In the genomic region with DNA sequence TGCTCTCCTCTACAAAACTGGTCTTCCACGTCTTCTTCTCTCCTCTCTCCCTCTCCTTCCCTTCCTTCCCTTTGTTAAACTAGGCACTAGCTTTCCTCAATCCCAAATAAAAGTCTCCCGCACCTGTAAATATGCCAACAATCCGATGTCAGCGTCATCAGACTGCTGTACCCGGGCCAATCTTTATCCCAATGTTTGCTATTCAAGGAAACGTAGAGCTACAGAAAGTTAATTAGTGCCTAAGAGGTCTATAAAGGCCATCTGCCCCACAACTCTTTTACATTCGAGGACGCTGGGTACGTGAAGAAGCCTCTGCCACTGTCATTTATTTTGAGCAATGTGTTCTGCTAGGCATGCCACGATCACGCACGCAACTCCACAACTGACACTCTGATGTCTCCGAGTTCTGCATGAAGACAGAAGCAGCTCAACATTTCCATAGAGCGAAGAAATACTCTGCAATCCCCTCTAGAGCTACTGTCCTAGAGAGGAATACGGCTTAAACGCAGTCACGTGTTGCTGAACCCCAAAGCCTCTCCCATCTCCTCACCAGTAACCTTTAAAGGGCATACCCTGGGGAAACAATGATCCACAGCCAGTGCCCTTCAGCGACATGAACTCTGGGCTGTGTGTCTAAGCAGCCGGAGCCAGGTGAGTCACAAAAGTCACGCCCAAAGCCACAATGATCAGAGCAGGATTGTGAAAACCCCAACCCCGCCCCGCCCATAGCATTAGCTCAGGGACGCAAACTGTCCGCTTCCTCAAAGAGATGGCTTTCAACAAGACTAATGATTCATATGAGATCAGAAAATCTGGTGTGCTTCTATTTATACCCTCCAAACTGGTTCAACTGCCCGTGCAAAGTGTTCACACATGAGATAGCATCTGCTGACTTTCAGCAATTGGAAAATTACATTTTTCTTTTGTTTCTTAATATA, we compare ENCODE assay signal across 10 mouse cellular contexts.
DNase-seq lines count a peak whose midpoint lies in the region; ATAC-seq lines count a peak whose summit lies in the region.
"Had no signal": no experiment of that assay in that cellular context is flagged by ENCODE, and none has a peak within 500 bp of the region (broad histone marks: within the 10 kb centered on the region; RNA-seq: fewer than 3 reads in every experiment).

No protein-coding gene starts in this region.

- H3K27me3 ChIP-seq in intestine, embryonic 14.5 days (replicated peaks; ENCODE audit: control insufficient read depth, insufficient read depth, low read length), result no peaks in the 10 kb centered on the region
- H3K27me3 ChIP-seq: embryonic facial prominence, embryonic 13.5 days; midbrain, embryonic 12.5 days had no signal

- no peaks in the 10 kb centered on the region for H3K9me3 ChIP-seq in intestine, embryonic 14.5 days (ENCODE audit: control insufficient read depth, low read length)
- H3K9me3 ChIP-seq: embryonic facial prominence, embryonic 13.5 days; midbrain, embryonic 12.5 days had no signal

- peak; percentile 94 for ATAC-seq in intestine, embryonic 14.5 days (replicated peaks; ENCODE audit: low FRiP score, low TSS enrichment, low read depth)

- 65% methylated on average over 25 of the region's 25 CpGs for WGBS in intestine, embryonic 14.5 days

- intact Hi-C loops in gastrocnemius, postnatal 36 days (cut with DNase I), result no loop called here

- no peak overlapping the region for H3K9ac ChIP-seq in intestine, embryonic 14.5 days (ENCODE audit: low read length)
- H3K9ac ChIP-seq: embryonic facial prominence, embryonic 13.5 days; midbrain, embryonic 12.5 days had no signal

- H3K4me3 ChIP-seq in intestine, embryonic 14.5 days (ENCODE audit: low read depth, low read length), result no peak overlapping the region
- H3K4me3 ChIP-seq: embryonic facial prominence, embryonic 13.5 days; midbrain, embryonic 12.5 days had no signal

- H3K36me3 ChIP-seq in intestine, embryonic 14.5 days (ENCODE audit: control insufficient read depth, insufficient read depth, low read length), result no peaks in the 10 kb centered on the region
- H3K36me3 ChIP-seq: embryonic facial prominence, embryonic 13.5 days; midbrain, embryonic 12.5 days had no signal

- H3K27ac ChIP-seq in intestine, embryonic 14.5 days (ENCODE audit: low read depth), result peak overlapping the region; percentile 62
- H3K27ac ChIP-seq: embryonic facial prominence, embryonic 13.5 days; midbrain, embryonic 12.5 days had no signal

- peak; percentile 31 to 61 for DNase-seq in layer of hippocampus, postnatal 14 days (ENCODE audit: low spot score in 2 of 2)
- DNase-seq in layer of hippocampus, adult 11-12 months (ENCODE audit: low spot score), result no peak
- DNase-seq in T-cell, adult 2 months (ENCODE audit: low spot score), result peak; percentile 48
- peak; percentile 64 for DNase-seq in intestine, embryonic 14.5 days (ENCODE audit: low spot score)
- DNase-seq in spleen, postnatal 36 days (ENCODE audit: low spot score in 2 of 2), result peak; percentile 41 to 44
- no peak for DNase-seq in right cerebral cortex, postnatal 14 days
- DNase-seq in heart, postnatal 4 days, result no peak
- DNase-seq in gastrocnemius, postnatal 36 days, result no peak

- H3K4me2 ChIP-seq in intestine, embryonic 14.5 days (ENCODE audit: low read length), result peak overlapping the region; percentile 27; the same call in 1 of the 2 replicates
- H3K4me2 ChIP-seq: embryonic facial prominence, embryonic 13.5 days; midbrain, embryonic 12.5 days had no signal

- H3K4me1 ChIP-seq in intestine, embryonic 14.5 days (replicated peaks; ENCODE audit: control insufficient read depth, insufficient read depth, low read length), result no peaks in the 10 kb centered on the region; the same call in 1 of the 2 replicates
- H3K4me1 ChIP-seq: midbrain, embryonic 12.5 days had no signal

Comparison
In these comparisons a context has a peak if more than half of its experiments do, and no peak if none do; other contexts are left out.
1. DNase-seq: peak in layer of hippocampus, postnatal 14 days (2 of 2), T-cell, adult 2 months (single experiment), intestine, embryonic 14.5 days (single experiment) and spleen, postnatal 36 days (2 of 2); none in layer of hippocampus, adult 11-12 months (single experiment), right cerebral cortex, postnatal 14 days (single experiment), heart, postnatal 4 days (single experiment) and gastrocnemius, postnatal 36 days (0 of 2).